Mouse (Mus musculus) embryonic facial prominence, embryonic 14.5 days (tissue): ENCODE measurements around the gene Dyrk3. TPM values are rescaled to one million over a fixed set of nuclear protein-coding genes. Genes with fewer than 3 reads are reported as not detected.
A peak's percentile ranks its signal among the peaks of the same experiment; 100 is the strongest.
"Not testable (repeated sequence)": the region's sequence is repeated elsewhere in the genome, so short reads cannot be mapped to it uniquely, and the experiment has no call there.

Source experiments
- ATAC-seq: fragments of 200-750 bp; cut with Nextera tagmentation; 2 replicates; pipeline ENCODE4 v1.8.0; 2017; ENCODE audit warnings: low read depth, moderate number of reproducible peaks, moderate TSS enrichment
- DNase-seq: peaks from one replicate; pipeline ENCODE4 v3.0.0-alpha.2; 2015; ENCODE audit warnings: low spot score
- H3K27ac ChIP-seq: fragments of 300-500 bp; sonication (generic); replicated peaks from 2 replicates; pipeline ENCODE4 v1.5.1; 2014; ENCODE audit warnings: low read depth, mild to moderate bottlenecking, low read length, moderate library complexity
- H3K27me3 ChIP-seq: fragments of 300-500 bp; sonication (generic); replicated peaks from 2 replicates; pipeline ENCODE4 v1.6.1; 2014; ENCODE audit warnings: low read length; ENCODE audit not compliant: control insufficient read depth, insufficient read depth
- H3K36me3 ChIP-seq: fragments of 300-500 bp; sonication (generic); 2 replicates; pipeline ENCODE4 v1.6.1; 2014; ENCODE audit warnings: low read length, mixed read lengths; ENCODE audit not compliant: control insufficient read depth, insufficient read depth
- H3K4me1 ChIP-seq: fragments of 300-500 bp; sonication (generic); 2 replicates; pipeline ENCODE4 v1.6.1; 2014; ENCODE audit warnings: antibody characterized with exemption, low read length; ENCODE audit not compliant: control insufficient read depth, insufficient read depth
- H3K4me2 ChIP-seq: fragments of 300-500 bp; sonication (generic); 2 replicates; pipeline ENCODE4 v1.6.1; 2014; ENCODE audit warnings: low read depth, mild to moderate bottlenecking, low read length, moderate library complexity, mixed read lengths
- H3K4me3 ChIP-seq: fragments of 300-500 bp; sonication (generic); 2 replicates; pipeline ENCODE4 v1.5.1; 2014; ENCODE audit warnings: low read depth, mild to moderate bottlenecking, low read length
- H3K9ac ChIP-seq: fragments of 300-500 bp; sonication (generic); 2 replicates; pipeline ENCODE4 v1.6.1; 2014; ENCODE audit warnings: low read depth, mild to moderate bottlenecking, low read length, moderate library complexity, mixed read lengths
- H3K9me3 ChIP-seq: fragments of 300-500 bp; sonication (generic); 2 replicates; pipeline ENCODE4 v1.6.1; 2016; ENCODE audit warnings: low read length; ENCODE audit not compliant: control insufficient read depth
- WGBS: fragments of 180-500 bp; shearing (Covaris S2); extraction: QIAGEN DNeasy Blood & Tissue Kit; methylation state at CpG from one replicate; pipeline ENCODE4 v1.1.7; 2014; 5-methylcytosine and 5-hydroxymethylcytosine counted together
- polyA plus RNA-seq: library from polyadenylated mRNA; unstranded; fragments of >200 nt; fragmentation: Nextera tagmentation; extraction: Ambion mirVana; gene quantifications from 2 replicates; pipeline ENCODE4 v1.2.1, GENCODE M21; 2014

Gene Dyrk3
- polyA plus RNA-seq, 1 experiment from 2014 or later: 4.3 TPM

GRCm38 (mm10) chr1:131167612-131168011 is 29.5 kb upstream of the Dyrk3 start:
- no peak for ATAC-seq
- 95% methylated on average over 10 of the region's 10 CpGs for WGBS
- H3K27ac ChIP-seq: no peak overlapping the region
- no peaks in the 10 kb centered on the region for H3K4me1 ChIP-seq
- peaks cover 99% of the 10 kb centered on the region for H3K36me3 ChIP-seq
- no peak overlapping the region for H3K4me2 ChIP-seq
- H3K9me3 ChIP-seq: no peaks in the 10 kb centered on the region
- no peak overlapping the region for H3K4me3 ChIP-seq
- H3K27me3 ChIP-seq: no peaks in the 10 kb centered on the region
- H3K9ac ChIP-seq: no peak overlapping the region
- DNase-seq: no peak

DNA sequence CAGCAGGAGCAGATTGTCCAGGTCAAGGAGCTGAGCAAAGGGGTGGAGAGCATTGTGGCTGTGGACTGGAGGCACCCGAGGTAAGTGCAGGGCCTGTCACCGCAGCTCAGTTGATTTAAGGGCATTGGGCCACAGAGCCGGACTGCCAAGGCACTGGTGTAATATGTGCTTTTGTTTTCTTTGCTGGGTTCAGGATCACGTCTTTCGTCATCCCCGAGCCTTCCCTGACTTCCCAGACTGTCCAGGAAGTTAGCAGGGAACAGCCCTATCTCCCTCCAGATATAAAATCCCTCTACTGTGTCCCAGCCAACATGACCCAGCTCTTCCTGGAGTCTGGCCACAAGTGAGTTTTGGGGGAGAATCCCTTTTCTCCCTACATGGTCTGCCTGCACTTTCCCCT is 26.3 kb upstream of the Dyrk3 start:
- ATAC-seq: no peak
- DNase-seq: no peak
- H3K27me3 ChIP-seq: no peaks in the 10 kb centered on the region
- WGBS: 93% methylated on average over 6 of the region's 6 CpGs
- H3K9ac ChIP-seq: no peak overlapping the region
- no peaks in the 10 kb centered on the region for H3K9me3 ChIP-seq
- H3K36me3 ChIP-seq: peaks cover 92% of the 10 kb centered on the region
- no peaks in the 10 kb centered on the region for H3K4me1 ChIP-seq
- no peak overlapping the region for H3K4me3 ChIP-seq
- no peak overlapping the region for H3K27ac ChIP-seq
- no peak overlapping the region for H3K4me2 ChIP-seq

DNA sequence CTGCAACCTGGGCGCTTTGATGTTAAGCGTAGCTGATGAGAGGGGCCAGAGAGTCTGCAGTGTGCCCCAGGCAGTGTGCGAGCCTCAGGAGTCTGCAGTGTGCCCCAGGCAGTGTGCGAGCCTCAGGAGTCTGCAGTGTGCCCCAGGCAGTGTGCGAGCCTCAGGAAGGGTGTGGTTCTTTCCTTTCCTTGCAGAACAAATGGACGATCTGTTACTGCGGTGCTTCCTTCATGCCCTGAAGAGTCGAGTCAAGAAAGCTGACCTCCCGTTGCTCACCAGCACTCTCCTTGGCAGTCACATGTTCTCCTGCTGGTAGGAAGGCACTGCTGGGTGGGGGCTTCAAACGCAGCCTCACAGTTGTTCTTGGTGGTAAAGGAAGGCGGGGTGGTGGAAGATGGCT is 23.0 kb upstream of the Dyrk3 start:
- no peaks in the 10 kb centered on the region for H3K4me1 ChIP-seq
- H3K27me3 ChIP-seq: no peaks in the 10 kb centered on the region
- ATAC-seq (no peak), DNase-seq (no peak)
- H3K9ac ChIP-seq: no peak overlapping the region
- 81% methylated on average over 10 of the region's 11 CpGs for WGBS
- no peak overlapping the region for H3K4me3 ChIP-seq
- no peak overlapping the region for H3K27ac ChIP-seq
- no peaks in the 10 kb centered on the region for H3K9me3 ChIP-seq
- H3K36me3 ChIP-seq: peaks cover 73% of the 10 kb centered on the region
- no peak overlapping the region for H3K4me2 ChIP-seq

- H3K9me3 ChIP-seq, H3K9ac ChIP-seq, H3K4me1 ChIP-seq, H3K4me2 ChIP-seq, H3K4me3 ChIP-seq, H3K27ac ChIP-seq, H3K27me3 ChIP-seq, ATAC-seq, DNase-seq: not testable (repeated sequence)
- 85% methylated on average over 3 of the region's 3 CpGs for WGBS
- H3K36me3 ChIP-seq: peaks cover 65% of the 10 kb centered on the region
Observed at GRCm38 (mm10) chr1:131159573-131160327, 21.6 kb upstream of the Dyrk3 start.

- Histone ChIP-seq H3K9ac (no peak overlapping the region), H3K4me1 (peaks cover 7% of the 10 kb centered on the region), H3K27me3 (no peaks in the 10 kb centered on the region), H3K9me3 (no peaks in the 10 kb centered on the region), H3K4me2 (no peak overlapping the region), H3K27ac (no peak overlapping the region), H3K36me3 (peaks cover 24% of the 10 kb centered on the region), H3K4me3 (no peak overlapping the region)
- ATAC-seq (no peak), DNase-seq (no peak)
- 58% methylated on average over 2 of the region's 2 CpGs for WGBS
Observed at GRCm38 (mm10) chr1:131155456-131155855, 17.3 kb upstream of the Dyrk3 start.

DNA sequence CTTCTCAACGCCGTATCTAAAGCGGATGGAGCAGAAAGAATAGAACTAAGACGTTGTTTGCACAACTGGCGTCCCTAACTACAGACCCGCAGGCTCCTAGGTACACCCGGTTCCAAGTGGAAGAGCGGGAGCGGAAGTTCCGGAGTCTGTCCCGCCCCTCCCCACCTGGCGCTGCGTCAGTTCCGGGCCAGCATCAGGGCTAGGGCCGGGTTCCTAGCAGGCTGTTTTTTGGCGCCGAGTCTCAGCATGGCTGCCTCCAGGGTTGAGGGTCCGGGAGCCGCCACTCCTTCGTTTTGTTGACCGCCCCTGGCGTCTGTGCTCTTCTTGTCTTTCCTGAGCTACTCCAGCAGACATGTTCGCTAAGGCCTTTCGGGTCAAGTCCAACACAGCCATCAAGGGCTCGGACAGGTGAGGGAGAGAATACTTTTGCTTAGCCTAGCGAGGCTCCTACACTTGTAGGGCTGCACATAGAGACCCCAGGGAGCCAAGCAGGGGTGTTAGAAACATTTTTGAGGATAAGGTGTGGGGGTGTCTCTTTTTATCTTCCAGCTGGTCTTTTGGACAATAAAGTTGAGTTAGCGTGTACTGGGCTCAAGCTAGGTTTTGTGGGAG is 15.0 kb upstream of the Dyrk3 start, which contains the start of gene Eif2d:
Eif2d (plus strand) TSS at position 164 of the 612 bp plus-strand sequence.
- H3K4me2 ChIP-seq: peak within 1 kb of the TSS; percentile 87
- H3K36me3 ChIP-seq: peaks cover 8% of the 10 kb centered on the region; the same call in 1 of the 2 replicates
- ATAC-seq (peak; percentile 100), DNase-seq (peak; percentile 95)
- H3K27me3 ChIP-seq: no peaks in the 10 kb centered on the region
- H3K9ac ChIP-seq: peak within 1 kb of the TSS; percentile 80
- peak within 1 kb of the TSS; percentile 83 for H3K4me3 ChIP-seq
- H3K27ac ChIP-seq: no peak within 1 kb of the TSS; the same call in 1 of the 2 replicates
- H3K9me3 ChIP-seq: no peaks in the 10 kb centered on the region
- under 1% methylated on average over 21 of the region's 27 CpGs for WGBS
- H3K4me1 ChIP-seq: peaks cover 7% of the 10 kb centered on the region

GRCm38 (mm10) chr1:131149496-131149895 is 11.4 kb upstream of the Dyrk3 start:
- Histone ChIP-seq H3K9ac (no peak overlapping the region), H3K4me1 (peaks cover 7% of the 10 kb centered on the region), H3K4me2 (no peak overlapping the region), H3K27ac (no peak overlapping the region), H3K27me3 (no peaks in the 10 kb centered on the region), H3K4me3 (no peak overlapping the region), H3K9me3 (no peaks in the 10 kb centered on the region), H3K36me3 (no peaks in the 10 kb centered on the region)
- DNase-seq: no peak
- WGBS: 55% methylated on average over 1 of the region's 1 CpGs
- no peak for ATAC-seq

- H3K27me3 ChIP-seq: no peaks in the 10 kb centered on the region
- H3K9ac ChIP-seq: no peak overlapping the region
- H3K27ac ChIP-seq: no peak overlapping the region
- DNase-seq (no peak), ATAC-seq (no peak)
- no peak overlapping the region for H3K4me2 ChIP-seq
- no peak overlapping the region for H3K4me3 ChIP-seq
- no peaks in the 10 kb centered on the region for H3K36me3 ChIP-seq
- no peaks in the 10 kb centered on the region for H3K9me3 ChIP-seq
- no peaks in the 10 kb centered on the region for H3K4me1 ChIP-seq
- WGBS: 78% methylated on average over 3 of the region's 3 CpGs
Observed at GRCm38 (mm10) chr1:131146181-131146614, 8.1 kb upstream of the Dyrk3 start.
